Mouse (Mus musculus): ENCODE measurements around the gene Aldh4a1.

Aldh4a1 gene

DNA sequence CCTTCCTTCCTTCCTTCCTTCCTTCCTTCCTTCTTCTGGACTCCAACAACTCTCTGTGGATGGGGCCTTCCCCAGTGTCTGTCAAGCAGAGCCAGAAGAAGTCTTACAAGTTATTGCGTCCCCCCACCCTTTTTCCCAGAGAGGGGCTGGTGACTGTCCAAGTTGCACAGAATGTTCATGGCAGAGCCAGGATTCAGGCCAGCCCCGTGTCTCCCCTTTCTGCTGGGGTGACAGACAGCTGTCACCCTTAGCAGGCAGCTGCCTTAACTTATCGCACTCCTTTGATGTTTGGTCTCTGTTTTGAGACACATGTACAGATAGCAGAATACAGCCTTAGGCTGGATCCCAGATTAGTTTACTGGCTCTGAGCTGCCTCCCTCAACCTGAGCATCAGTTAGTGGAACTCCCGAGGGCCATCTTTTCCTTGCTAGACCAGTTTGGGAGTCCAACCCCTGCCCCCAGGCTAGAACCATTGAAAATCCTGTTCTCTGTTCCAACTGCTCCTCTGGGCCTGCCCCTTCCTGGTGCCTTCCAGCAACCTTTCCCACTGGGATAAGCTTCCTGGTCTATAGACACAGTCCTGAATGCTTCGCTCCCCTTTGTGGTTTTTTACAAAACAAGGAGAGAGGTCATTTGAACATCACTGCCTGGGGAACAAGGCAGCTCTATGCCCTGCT lies 33.2 kb upstream of the Aldh4a1 start:
- DNase-seq (ENCODE audit: low read depth): no peak

DNA sequence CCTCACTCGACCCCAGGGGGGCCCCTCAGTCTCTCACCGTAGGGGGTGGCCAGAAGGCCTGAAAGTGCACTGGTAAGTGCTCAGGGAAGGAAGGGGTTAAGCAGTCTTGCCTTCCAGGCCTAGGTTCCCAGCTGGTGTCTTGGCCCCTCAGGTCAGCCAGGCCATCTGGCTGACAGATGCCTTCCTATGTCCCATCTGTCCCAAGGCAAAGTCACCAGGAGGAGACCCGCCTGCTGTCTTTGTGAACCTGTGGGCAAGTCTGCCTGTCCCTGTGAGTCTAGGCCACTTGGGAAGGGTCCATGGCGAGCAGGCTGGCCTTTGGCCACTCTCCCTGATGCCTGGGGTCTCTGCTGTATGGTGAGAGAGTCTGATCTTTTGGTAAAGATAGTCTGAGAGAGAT lies 32.2 kb upstream of the Aldh4a1 start:
- DNase-seq (ENCODE audit: low read depth): no peak

DNA sequence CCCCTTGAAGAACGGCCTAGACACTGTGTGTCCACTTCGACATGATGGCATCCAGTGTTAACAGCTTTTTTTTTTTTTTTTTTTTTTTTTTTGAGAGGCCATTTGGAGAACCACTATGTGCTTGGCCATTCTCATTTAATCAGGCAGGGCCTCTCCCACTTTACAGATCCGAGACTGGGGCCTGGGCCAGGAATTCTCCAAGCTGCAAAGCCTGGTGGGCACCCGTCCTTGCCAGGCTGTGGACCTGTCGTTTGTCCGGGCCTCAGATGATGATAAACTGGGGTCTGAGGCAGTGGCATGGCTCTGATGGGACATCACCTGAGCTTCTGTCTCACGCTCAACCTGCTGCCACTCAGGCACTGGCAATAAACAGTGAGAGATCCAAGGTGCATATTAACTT lies 29.8 kb upstream of the Aldh4a1 start:
- no peak for DNase-seq (ENCODE audit: low read depth)

DNA sequence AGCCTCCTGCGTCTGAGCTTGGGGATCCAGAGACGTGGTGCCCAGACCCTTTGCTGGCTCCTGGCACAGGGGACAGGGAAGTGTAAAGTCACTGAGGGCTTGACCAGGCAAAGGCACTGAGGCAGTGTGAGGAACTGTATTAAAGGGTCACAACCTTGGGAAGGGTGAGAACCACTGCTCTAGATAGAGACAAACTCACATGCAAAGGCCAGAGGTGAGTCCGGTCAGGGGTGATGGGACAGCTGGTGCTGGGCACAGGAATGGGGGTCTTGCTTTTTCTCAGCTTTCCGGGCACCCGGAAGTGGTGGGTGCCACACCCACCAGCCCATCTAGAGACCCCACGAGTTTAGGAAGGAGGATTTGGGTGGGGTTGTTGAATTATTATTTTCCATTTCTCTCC lies 29.3 kb upstream of the Aldh4a1 start:
- no peak for DNase-seq (ENCODE audit: low read depth)

DNA sequence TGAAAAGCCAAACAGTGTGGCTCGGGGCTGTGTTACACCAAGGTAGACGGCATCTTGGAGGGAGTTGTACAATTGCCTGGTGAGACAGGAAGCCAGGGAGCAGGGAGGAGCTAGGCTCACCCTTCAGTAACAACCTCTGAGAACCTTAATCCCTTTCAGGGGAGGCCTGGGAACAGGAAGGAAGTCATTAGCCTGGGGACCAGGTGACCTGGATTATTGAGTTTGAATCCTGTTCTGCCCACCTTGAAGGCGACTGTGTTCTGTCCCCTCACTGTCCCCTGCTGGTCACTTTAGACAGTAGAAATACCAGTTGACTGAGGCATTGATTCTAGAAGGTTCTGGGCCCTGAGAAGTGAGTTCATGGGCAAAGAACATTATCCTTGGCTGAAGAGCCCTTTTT lies 28.6 kb upstream of the Aldh4a1 start:
- no peak for DNase-seq (ENCODE audit: low read depth)

DNA sequence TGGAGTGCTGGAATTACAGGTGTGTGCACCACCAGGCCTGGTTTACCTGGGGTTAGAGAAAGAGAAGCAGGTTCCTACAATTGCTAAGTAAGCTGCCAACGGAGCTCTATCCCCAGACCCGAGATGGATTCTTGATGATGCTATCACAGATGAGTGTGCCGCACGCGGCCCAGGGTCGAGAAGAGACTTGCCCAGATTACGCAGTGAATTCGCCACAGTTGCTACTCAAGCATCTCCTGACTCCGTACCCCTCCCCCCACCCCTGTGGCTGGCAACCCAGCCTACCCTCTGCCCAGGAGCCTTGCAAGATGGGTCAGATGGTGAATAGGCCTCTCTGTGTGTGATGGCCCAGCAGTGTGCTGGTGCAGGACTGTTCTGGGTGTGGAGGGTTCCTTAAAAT lies 26.0 kb upstream of the Aldh4a1 start:
- no peak for DNase-seq (ENCODE audit: low read depth)

DNA sequence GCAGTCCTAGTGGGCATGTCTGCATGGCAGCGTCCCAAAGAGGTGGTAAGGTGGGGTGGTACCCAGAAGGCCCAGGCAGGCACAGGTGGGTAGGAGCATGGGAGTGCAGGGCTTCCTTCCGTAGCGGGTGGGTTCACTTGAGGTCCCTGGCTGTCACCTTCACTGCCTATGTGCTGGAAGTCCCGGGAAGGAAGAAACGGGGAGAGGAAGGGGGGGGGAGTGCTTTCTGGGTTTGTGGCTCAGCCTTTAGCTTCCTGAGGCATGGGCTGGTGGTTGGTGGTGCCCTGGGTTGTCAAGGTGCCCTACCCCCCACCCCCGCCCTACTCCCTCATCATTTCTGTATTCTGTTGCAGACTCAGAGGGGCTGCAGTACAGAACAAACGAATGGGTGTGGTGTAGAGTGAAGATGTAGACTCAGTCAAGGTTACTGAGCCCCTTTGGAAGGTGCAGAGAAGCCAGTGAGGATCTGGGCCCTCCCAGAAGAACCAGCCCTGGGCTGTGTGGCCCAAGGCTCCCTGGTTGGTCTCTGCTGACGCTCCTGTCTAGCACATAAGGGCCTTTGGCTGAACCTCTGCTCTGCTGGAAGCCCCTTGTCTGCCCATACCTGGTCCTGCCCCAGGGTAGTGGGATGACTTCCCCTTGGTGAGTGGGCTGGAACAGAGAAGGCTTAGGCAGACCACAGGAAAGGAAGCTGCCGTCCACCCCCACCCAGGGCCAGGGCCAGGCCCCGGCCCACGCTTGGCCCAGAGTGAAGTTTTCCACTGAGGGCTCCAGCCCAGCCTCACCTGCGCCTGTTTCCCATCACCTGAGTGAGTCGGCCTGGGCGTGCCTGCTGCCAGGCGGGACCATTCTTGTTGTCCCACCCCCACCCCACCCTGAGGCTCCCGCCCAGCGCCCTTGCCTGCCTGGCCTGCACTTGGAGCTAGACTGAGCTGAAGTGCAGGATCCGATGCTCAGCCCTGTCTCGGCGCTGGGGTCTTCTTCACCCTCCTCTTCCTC lies 25.1 kb upstream of the Aldh4a1 start:
- no peak for DNase-seq (ENCODE audit: low read depth)

DNA sequence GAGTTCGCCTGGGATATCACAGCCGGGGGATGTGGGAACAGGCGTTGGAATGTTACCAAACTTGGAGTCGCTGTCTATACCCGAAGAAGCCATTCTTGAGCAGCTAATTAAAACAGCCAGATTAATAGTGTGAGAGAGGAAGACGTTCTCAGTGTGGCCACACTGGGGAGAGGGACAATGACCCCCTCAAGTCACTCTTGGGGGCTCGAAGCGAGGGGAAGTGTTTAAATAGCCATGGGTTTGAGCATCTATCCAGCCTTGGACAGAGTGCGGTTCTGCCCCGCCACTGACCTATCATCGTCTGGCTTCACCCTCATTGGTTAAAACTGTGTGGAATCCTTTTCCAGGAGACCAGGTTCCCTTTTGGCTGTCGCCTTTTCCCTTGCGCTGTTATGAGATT lies 24.3 kb upstream of the Aldh4a1 start:
- no peak for DNase-seq (ENCODE audit: low read depth)

DNA sequence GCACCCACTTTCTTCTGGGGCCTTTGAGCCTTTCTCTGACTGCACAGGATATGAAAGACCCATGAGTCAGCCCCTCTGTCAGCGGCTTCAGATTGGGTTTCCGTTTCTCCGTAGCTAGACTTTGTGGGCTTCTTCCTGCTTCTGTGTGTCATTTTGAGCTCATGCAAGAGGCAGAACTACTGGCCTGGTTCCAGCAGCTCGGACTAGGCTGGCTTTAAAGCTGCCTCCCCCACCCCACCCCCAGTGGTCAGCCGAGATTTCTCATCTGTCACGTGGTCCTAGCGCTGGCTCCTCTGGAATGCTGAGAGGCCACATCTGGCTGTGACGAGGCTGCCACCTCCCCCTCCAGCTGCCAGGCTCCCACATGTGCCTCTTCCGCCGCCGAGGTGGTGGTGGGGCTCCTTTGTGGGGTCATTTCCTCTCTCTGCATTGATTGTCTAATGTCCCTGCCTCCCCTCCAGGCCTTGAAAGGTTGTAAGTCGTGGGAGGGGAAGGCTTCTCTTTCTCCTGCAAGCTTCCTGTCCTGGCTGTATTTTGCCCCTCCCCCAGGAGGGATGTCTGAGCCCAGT lies 23.6 kb upstream of the Aldh4a1 start:
- no peak for DNase-seq (ENCODE audit: low read depth)

DNA sequence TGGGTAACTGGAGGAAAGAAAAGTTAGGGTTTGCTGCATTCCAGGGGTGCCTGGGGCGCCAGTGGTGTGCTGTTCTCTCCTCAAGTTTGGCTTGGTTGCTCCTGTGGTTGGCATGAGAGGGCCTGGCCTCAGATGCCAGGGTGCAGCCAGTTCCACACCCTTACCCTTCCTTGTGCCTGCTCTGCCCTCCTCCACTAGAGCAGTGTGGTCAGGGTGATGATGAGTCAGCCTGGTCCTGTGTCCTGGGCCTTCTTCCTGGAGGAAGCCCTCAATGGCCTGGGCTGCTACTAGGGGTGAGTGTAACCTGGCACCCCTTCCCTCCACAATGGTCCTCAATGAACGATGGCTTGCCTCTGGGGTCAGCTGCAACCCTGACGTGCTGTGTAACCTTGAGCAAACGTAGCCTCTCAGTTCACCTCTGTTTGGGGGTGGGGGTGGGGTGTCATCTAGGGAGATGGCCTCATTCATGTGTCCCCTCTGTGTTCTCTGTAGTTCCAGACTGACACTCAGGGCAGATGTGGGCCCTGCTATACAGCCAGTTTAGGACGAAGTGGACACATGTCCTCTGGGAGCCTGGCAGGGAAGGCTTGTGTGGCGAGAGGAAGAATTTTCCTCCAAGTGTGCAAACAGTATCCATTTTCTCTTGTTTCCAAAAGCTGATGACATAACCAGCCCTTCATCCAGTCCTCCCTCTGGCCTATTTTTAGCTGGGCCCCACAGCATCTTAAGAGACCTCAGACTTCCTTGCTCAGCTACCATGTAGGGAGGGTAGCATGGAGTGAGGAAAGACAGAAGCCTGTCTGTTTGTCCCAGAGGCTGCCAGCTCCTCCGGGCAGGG lies 20.9 kb upstream of the Aldh4a1 start:
- no peak for DNase-seq (ENCODE audit: low read depth)

DNA sequence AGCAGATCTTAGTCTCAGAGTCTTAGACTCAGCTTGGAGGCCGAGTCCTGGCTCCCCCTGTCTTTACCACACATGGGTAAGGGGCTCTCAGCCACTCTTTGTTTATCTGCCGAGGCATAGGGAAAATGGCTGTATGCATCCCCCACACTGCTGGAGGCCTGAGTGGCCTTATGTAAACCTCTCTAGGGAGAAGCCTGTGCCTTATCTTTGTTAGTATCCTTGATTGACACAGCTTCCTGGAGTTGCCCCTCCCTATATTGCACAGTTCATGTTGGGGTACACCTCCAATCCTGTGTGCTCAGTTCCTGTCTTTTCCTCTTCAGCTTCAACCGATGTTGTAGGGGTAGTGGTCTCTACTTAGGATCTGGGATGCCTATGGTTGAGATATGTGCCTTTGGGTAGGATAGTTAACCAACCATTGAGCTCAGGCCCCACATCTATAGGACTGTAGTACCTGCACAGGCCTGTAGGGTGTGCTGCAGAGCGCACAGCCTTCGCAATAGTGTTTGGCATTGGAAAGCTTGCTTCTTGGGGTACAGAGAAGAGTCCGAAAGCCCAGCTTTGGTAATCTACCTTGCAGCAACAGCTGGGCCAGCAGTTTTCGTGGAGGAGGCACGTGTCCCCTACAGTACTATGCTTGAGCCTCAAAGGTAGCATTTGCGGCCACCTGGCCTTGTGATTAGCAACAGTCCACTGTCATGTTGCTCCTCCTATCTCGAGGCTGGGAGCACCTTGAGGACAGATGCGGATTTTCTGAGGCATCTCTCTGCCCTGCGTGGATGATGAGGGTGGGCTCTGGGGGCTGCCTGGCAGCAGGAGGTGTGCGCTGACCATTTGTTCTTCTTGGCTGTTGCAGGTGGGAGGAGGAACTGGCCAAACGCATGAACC lies 20.1 kb upstream of the Aldh4a1 start, which contains the start of gene Gm21969:
Gene Gm21969 (plus strand): TSS at position 830 of the 888 bp plus-strand sequence.
- no peak for DNase-seq (ENCODE audit: low read depth)

DNA sequence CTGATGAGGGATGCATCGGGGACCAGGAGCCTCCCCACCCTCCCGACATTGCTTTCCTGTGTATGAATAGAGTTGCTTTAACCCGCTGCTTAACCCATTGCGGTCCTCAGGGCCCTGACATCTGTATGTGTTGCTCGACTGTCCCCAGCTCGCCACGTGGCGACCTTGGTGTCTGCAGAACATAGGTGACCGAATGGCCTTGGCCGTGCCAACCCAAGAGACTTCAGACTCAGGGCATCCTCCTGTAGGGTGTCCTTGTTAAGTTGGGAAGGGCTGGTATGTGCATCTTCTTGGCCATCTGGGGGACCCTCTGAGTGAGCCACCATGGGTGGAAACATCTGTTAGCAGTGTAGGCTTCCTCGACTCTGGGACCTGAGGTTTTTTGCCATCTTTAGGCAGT lies 17.4 kb upstream of the Aldh4a1 start:
- DNase-seq (ENCODE audit: low read depth): no peak

DNA sequence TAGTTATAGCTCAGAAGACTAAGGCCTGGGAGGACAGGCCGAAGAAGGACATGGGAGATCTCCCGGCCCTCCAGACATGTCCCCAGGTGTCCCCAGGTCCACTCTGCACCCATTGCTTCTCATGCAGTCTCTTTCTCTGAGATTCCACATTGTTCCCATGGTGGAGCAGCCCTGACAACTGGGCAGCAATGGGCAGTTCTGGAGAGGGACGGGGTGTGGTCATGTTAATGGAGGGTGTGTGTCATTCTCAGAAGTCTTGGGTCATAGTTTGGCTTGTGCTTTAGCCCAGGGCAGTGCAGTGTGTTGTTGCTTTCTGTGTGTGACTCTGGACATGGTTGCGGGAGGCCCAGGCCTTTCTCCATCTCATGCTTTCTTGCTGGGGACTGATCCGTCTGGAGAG lies 15.9 kb upstream of the Aldh4a1 start:
- no peak for DNase-seq (ENCODE audit: low read depth)

DNA sequence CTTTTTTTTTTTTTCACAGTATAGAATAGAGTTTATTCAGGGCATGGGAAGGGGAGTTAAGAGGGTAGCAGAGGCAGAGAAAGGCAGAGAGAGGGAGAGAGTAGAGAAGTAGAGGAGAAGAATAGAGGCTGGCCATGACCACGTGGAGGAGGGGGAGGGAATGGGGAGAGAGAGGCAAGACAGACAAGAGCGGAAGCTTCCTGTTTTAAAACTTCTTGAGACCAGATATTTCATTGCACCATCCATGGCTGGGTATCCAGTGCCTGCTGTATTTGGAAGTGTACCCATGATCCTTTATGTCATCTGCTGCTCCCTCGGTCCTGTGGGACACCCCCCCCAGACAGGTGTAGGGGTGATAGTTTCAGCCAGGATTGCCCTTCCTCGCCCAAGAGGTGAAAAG lies 13.7 kb upstream of the Aldh4a1 start:
- no peak for DNase-seq (ENCODE audit: low read depth)

DNA sequence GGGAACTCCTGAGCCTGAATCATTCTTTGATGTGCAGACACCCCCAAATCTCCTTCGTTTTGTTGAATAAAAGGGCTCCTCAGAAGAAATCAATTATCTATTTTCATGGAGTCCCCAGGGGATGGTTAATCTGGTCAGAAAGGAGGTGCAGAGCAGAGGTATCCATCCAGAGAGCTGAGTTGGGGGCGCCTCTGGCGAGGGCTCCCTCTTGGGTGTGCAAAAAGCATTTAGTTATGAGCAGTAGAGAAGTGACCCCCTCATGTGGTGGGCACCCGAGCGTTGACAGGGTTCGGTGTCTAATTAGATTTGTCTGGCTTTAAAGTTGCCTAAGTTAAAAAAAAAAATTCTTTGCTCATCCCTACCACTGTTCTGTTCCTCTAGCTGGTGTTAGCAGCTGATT lies 11.7 kb upstream of the Aldh4a1 start:
- no peak for DNase-seq (ENCODE audit: low read depth)

DNA sequence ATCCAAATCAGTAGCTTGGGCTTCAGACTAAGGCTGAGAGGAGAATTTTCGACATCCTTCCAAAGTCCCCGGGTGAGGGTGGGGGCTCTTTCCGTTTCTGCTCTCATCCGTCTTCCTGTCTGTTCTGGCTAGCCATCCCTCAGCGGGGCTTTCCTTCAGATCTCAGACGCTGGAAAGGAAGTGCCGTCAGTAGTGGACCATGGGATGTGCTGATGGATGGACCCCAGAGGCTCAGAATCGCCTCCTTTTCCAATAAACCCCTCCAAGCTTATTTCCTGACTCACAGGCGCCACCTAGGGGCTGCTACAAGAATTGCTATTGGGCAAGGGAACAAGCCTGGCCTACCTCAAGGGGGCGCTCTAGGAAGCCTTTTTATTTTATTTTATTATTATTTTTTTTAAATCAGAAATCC lies 11.1 kb upstream of the Aldh4a1 start:
- DNase-seq (ENCODE audit: low read depth): peak; percentile 51

DNA sequence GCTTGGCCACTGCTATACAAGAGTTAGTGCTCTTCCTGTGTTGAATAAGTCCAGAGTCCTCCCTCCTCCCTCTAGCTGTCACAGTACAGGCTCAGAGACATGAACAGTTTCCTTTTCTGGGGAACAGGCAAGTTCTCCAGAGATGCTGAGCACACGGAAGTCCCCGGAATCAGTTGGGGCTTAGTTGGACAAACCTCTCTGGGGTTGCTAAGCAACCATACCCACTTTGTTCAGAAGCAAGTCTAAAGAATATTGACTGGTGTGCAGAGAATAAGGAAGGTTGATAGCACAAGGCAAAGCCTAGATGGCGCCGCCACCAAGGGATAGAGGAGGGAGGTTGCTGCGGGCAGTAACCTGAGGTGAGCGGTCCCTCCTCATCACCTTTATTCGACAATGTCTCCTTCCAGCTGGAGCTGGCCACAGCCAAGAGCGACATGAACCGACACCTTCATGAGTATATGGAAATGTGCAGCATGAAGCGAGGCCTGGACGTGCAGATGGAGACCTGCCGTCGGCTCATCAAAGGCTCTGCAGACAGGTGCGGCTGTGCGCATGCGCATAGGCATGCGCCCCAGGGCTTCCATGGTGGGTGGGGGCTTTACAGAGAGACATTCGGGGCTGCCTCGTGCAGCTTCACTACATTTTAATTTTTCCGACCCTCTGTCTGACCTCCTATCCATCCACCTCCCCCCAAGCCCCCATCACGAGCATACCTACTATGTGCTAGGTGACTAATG lies 8.0 kb upstream of the Aldh4a1 start:
- no peak for DNase-seq (ENCODE audit: low read depth)

DNA sequence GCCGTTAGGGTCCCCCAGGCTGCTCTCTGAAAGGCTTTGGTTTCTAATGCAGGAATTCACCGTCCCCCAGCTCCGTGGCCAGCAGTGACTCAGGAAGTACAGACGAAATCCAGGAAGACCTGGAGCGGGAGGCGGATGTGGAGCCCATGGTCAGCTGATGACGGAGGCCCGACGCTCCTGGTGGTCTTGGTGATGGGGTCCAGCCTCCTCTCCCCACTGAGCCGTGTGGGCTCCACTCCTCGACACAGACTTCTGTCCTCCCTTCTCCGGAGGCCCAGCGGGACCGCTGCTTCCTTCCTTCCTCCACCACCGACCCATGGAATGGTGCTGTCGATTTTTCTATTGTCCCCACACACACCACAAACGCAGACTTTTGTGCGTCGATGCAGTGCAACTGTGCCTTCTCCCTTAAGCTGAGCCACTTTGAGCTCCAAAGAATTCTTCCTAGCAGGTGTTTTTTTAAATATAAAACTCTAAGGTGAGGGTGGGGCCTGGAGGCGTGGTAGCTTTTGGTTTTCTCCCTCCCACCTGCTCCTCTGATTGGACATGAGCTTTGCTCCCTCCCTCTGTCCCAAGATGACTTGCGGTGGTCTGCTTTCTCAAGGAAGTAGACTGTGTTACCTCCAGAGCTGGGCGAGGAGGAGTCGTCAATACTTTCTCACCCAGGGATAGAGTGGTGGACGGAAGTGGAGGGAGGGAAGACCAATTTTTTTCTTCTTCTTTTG lies 6.2 kb upstream of the Aldh4a1 start:
- DNase-seq (ENCODE audit: low read depth): peak; percentile 77

DNA sequence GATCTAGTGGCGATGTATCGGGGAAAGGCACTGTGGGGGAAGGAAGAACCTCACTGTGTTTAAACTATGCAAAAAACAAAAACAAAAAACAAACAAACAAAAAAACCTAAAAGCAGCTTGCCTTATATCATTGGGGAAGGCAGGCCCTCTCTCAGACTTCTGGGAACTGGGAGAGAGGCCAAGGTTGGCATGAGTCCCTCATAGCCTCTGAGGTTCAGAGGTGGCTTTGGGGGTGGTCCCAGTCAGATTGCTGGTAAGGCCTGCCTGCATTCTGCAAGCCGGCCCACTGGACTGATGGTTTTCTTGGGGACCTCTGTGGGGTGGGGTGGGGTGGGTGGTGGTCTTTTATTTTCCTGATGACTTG lies 5.7 kb upstream of the Aldh4a1 start:
- no peak for DNase-seq (ENCODE audit: low read depth)

DNA sequence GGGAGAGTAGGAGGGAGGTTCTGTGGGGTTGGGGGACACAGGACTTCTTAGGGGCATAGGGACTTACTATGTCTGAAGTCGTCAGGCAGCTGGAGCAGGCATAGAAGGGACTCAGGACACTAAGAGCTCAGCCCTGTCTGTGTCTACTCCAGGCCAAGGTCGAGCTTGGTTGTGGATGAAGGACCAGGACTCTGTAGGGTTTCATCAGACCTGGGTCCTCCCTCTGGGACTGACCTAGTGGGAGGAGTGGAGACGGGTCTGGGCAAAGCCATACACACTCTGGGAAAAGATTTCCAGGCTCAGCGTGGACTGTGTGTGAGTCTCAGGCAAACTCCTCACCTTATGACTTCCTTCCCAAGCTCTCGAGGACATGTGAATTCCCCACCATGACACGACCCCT lies 2.9 kb upstream of the Aldh4a1 start:
- no peak for DNase-seq (ENCODE audit: low read depth)

Measured in c-Kit-positive CD71-positive TER-119-negative erythroid progenitor cells, embryonic 14.5 days (primary cell).